Mouse (Mus musculus): ENCODE results near the gene Hnrnph2. TPM values are rescaled to one million over a fixed set of nuclear protein-coding genes. Genes with fewer than 3 reads are reported as not detected.

The Hnrnph2 gene
- 174 and 177 TPM in 2 replicates for polyA plus RNA-seq (2015; fragmentation: Nextera tagmentation; extraction: Ambion mirVana)

GRCm38 (mm10) chrX:134600659-134601379 lies at the start of gene Hnrnph2, which contains the start of gene Gla:
Gene Hnrnph2, plus strand, starts transcription at chrX:134601179.
Gene Gla, minus strand, starts transcription at chrX:134601125.
- no peaks in the 10 kb centered on the region for H3K36me3 ChIP-seq
- peak within 1 kb of the TSS; percentile 95 for H3K27ac ChIP-seq (replicated peaks)
- peak; percentile 98 for ATAC-seq (replicated peaks)
- H3K27me3 ChIP-seq: no peaks in the 10 kb centered on the region
- H3K4me1 ChIP-seq: peaks cover 20% of the 10 kb centered on the region
- H3K4me3 ChIP-seq: peak within 1 kb of the TSS; percentile 57
- no peaks in the 10 kb centered on the region for H3K9me3 ChIP-seq
- peak within 1 kb of the TSS; percentile 54 for H3K9ac ChIP-seq (replicated peaks)
- H3K4me2 ChIP-seq (replicated peaks): peak within 1 kb of the TSS; percentile 51
- WGBS: 22% methylated on average over 33 of the region's 33 CpGs

DNA sequence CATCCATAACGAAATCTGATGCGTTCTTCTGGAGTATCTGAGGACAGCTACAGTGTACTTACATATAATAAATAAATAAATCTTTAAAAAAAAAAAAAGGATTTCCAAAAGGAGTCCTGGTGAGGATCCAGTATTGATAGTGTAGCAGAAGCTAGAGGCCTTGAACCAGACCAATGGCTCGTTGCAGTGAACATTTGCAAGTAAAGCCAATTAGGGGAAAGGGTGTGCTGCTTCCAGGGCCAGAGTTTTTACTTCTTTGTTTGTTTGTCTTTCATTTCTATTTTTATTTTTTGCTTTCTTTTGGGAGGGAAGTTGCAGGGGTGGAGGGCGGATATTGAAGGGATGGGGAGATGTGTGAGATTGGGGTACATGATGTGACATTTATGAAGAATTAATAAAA lies 47.7 kb upstream of the Hnrnph2 start:
- WGBS: 90% methylated on average over 4 of the region's 4 CpGs
- no peaks in the 10 kb centered on the region for H3K36me3 ChIP-seq
- no peak overlapping the region for H3K9ac ChIP-seq (replicated peaks)
- H3K4me2 ChIP-seq (replicated peaks): no peak overlapping the region
- H3K27ac ChIP-seq (replicated peaks): no peak overlapping the region
- H3K27me3 ChIP-seq: no peaks in the 10 kb centered on the region
- H3K4me3 ChIP-seq: no peak overlapping the region
- ATAC-seq (replicated peaks): no peak
- no peaks in the 10 kb centered on the region for H3K4me1 ChIP-seq
- H3K9me3 ChIP-seq: no peaks in the 10 kb centered on the region

- H3K4me2 ChIP-seq (replicated peaks): no peak overlapping the region
- no peak overlapping the region for H3K4me3 ChIP-seq
- H3K9me3 ChIP-seq: no peaks in the 10 kb centered on the region
- H3K27me3 ChIP-seq: no peaks in the 10 kb centered on the region
- H3K4me1 ChIP-seq: no peaks in the 10 kb centered on the region
- WGBS: 86% methylated on average over 6 of the region's 6 CpGs
- H3K27ac ChIP-seq (replicated peaks): no peak overlapping the region
- no peak overlapping the region for H3K9ac ChIP-seq (replicated peaks)
- H3K36me3 ChIP-seq: no peaks in the 10 kb centered on the region
- ATAC-seq (replicated peaks): no peak
These were observed 46.6 kb upstream of the Hnrnph2 start for GRCm38 (mm10) chrX:134554425-134554824.

DNA sequence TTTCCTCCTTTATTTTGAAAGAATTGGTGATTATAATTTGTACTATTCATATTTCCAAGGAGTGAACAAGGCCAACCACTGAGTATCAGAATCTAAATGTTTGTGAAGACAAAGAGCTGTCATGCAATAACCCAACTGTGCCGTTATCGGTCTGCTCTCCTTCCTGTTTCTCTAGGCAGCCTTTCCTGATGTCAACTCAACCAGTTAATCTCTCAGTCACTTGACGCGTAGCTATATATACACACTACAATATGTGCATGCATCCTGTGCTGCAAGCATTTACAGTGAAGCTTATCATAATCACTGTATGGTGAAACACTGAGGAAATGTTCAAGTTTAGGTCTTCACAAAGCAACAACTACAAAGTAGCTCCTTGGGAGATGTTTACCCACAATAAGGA lies 36.7 kb upstream of the Hnrnph2 start:
- no peaks in the 10 kb centered on the region for H3K9me3 ChIP-seq
- H3K27ac ChIP-seq (replicated peaks): no peak overlapping the region
- H3K4me3 ChIP-seq: no peak overlapping the region
- no peaks in the 10 kb centered on the region for H3K36me3 ChIP-seq
- 93% methylated on average over 4 of the region's 4 CpGs for WGBS
- H3K27me3 ChIP-seq: no peaks in the 10 kb centered on the region
- no peaks in the 10 kb centered on the region for H3K4me1 ChIP-seq
- no peak overlapping the region for H3K9ac ChIP-seq (replicated peaks)
- ATAC-seq (replicated peaks): no peak
- H3K4me2 ChIP-seq (replicated peaks): no peak overlapping the region

DNA sequence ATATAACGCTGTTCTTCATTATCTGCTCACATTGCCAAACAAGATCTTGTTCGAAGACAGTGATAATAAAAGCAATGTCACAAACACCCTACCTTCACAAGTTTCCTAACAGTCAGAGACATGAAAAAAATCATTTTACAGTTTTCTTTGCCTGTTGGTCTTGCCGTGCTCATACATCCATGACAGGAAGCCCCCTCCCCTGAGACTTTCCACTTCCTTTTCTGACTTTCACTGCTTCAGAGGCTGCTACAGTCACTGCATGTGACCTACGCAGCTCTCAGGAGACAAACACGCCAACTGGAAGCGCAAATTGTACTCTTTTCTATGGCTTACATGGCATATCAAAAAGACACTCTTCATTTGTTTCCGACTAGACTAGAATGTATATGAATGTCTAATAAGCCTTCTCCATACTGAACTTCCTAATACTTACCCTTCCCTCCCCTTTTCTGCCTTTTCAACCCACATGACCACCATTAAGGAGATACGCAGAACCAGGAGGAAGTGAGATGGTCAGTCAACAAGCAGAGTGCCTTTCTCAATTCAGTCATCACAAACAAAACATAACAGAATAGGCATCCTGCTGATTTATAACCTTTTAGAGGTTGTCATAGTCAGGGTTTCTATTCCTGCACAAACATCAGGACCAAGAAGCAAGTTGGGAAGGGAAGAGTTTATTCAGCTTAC lies 34.3 kb upstream of the Hnrnph2 start:
- Histone ChIP-seq H3K9ac (replicated peaks) (no peak overlapping the region), H3K4me2 (replicated peaks) (no peak overlapping the region), H3K27me3 (no peaks in the 10 kb centered on the region), H3K9me3 (no peaks in the 10 kb centered on the region), H3K4me1 (no peaks in the 10 kb centered on the region), H3K27ac (replicated peaks) (no peak overlapping the region), H3K4me3 (no peak overlapping the region), H3K36me3 (no peaks in the 10 kb centered on the region)
- no peak for ATAC-seq (replicated peaks)
- WGBS: 86% methylated on average over 8 of the region's 8 CpGs

GRCm38 (mm10) chrX:134577896-134578295 lies 23.1 kb upstream of the Hnrnph2 start:
- Histone ChIP-seq H3K9me3 (no peaks in the 10 kb centered on the region), H3K36me3 (no peaks in the 10 kb centered on the region), H3K9ac (replicated peaks) (no peak overlapping the region), H3K27ac (replicated peaks) (no peak overlapping the region), H3K4me1 (no peaks in the 10 kb centered on the region), H3K4me3 (no peak overlapping the region), H3K4me2 (replicated peaks) (no peak overlapping the region), H3K27me3 (no peaks in the 10 kb centered on the region)
- WGBS: 74% methylated on average over 4 of the region's 4 CpGs
- ATAC-seq (replicated peaks): no peak

DNA sequence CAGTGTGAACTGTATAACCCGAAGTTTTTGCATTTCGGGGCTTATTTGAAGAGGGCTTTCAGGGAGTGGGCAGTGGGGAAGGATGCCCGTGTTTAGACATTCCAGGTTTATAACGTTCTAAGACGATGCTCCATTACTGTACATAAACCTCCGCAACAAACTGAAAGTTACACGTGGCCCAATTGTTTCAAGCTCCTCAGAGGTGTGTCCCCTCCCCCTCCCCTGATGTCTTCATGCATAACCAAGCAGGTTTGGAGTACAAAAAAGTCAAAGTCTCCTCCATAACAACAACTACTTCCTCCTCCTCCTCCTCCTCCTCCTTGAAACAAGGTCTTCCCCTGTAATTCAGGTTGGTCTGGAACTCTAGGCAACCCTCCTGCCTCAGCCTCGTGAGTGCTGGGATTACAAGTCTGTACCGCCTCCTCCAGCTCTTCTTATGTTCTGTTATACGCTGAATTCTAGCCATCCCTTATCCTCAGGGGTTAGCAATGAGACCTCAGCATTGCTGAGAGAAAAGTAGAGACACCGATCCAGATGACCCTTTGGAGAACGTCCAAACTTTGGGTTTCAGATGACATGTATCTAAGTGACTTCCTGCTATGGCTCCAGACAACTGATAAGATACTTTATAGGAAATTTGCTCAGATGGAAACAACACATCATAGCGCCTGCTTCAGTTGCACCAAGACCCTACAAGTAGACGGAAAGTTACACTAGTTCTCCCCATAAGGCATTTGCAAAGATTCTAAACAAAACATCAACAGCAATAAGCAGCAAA lies 20.3 kb upstream of the Hnrnph2 start:
- no peaks in the 10 kb centered on the region for H3K36me3 ChIP-seq
- no peak overlapping the region for H3K9ac ChIP-seq (replicated peaks)
- H3K4me1 ChIP-seq: peaks cover 5% of the 10 kb centered on the region; the same call in 1 of the 2 replicates
- no peak overlapping the region for H3K4me2 ChIP-seq (replicated peaks)
- no peaks in the 10 kb centered on the region for H3K27me3 ChIP-seq
- no peak overlapping the region for H3K4me3 ChIP-seq
- no peaks in the 10 kb centered on the region for H3K9me3 ChIP-seq
- no peak for ATAC-seq (replicated peaks)
- WGBS: 86% methylated on average over 14 of the region's 14 CpGs
- no peak overlapping the region for H3K27ac ChIP-seq (replicated peaks)

- 82% methylated on average over 10 of the region's 11 CpGs for WGBS
- ATAC-seq (replicated peaks): no peak
- Histone ChIP-seq H3K27ac (replicated peaks) (no peak overlapping the region), H3K9me3 (no peaks in the 10 kb centered on the region), H3K36me3 (no peaks in the 10 kb centered on the region), H3K9ac (replicated peaks) (no peak overlapping the region), H3K4me3 (no peak overlapping the region), H3K4me1 (peaks cover 14% of the 10 kb centered on the region), H3K27me3 (no peaks in the 10 kb centered on the region), H3K4me2 (replicated peaks) (no peak overlapping the region)
These were observed 18.7 kb upstream of the Hnrnph2 start for GRCm38 (mm10) chrX:134582270-134582669.

- Histone ChIP-seq H3K4me3 (no peak within 1 kb of the TSS), H3K36me3 (no peaks in the 10 kb centered on the region), H3K9me3 (no peaks in the 10 kb centered on the region), H3K27ac (replicated peaks) (no peak within 1 kb of the TSS), H3K4me2 (replicated peaks) (no peak within 1 kb of the TSS), H3K27me3 (no peaks in the 10 kb centered on the region), H3K4me1 (peaks cover 14% of the 10 kb centered on the region), H3K9ac (replicated peaks) (no peak within 1 kb of the TSS)
- WGBS: 83% methylated on average over 11 of the region's 11 CpGs
- ATAC-seq (replicated peaks): no peak
These were observed 17.9 kb upstream of the Hnrnph2 start, which contains the start of gene Btk for GRCm38 (mm10) chrX:134582888-134583669. Gene Btk, minus strand, starts transcription at chrX:134583570.

- ATAC-seq (replicated peaks): peak; percentile 98
These were observed 15.6 kb upstream of the Hnrnph2 start, which contains the start of gene Rpl36a for GRCm38 (mm10) chrX:134585103-134586002. Gene Rpl36a, plus strand, starts transcription at chrX:134585654.

More at GRCm38 (mm10) chrX:134585103-134586002, 15.6 kb upstream of the Hnrnph2 start, which contains the start of gene Rpl36a:
- H3K36me3 ChIP-seq: peaks cover 6% of the 10 kb centered on the region; the same call in 1 of the 2 replicates
- H3K4me1 ChIP-seq: peaks cover 14% of the 10 kb centered on the region
- H3K4me2 ChIP-seq (replicated peaks): peak within 1 kb of the TSS; percentile 49
- peak within 1 kb of the TSS; percentile 57 for H3K9ac ChIP-seq (replicated peaks)
- H3K4me3 ChIP-seq: peak within 1 kb of the TSS; percentile 50
- peak within 1 kb of the TSS; percentile 85 for H3K27ac ChIP-seq (replicated peaks)
- H3K27me3 ChIP-seq: no peaks in the 10 kb centered on the region
- H3K9me3 ChIP-seq: no peaks in the 10 kb centered on the region
- 21% methylated on average over 45 of the region's 45 CpGs for WGBS
